Mouse (Mus musculus) hindbrain, embryonic 11.5 days (tissue): ENCODE results near the gene Ubr1. TPM values are rescaled to one million over a fixed set of nuclear protein-coding genes. Genes with fewer than 3 reads are reported as not detected.
"Not testable (repeated sequence)": the region's sequence is repeated elsewhere in the genome, so short reads cannot be mapped to it uniquely, and the experiment has no call there.

ENCODE experiments used
- ATAC-seq: fragments of 200-750 bp; cut with Nextera tagmentation; 2 replicates; pipeline ENCODE4 v1.8.0; 2017; ENCODE audit warnings: mild to moderate bottlenecking, moderate TSS enrichment, moderate library complexity; ENCODE audit not compliant: low FRiP score
- DNase-seq: peaks from one replicate; pipeline ENCODE4 v3.0.0-alpha.2; 2015; ENCODE audit warnings: low spot score
- H3K27ac ChIP-seq: fragments of 300-500 bp; sonication (generic); 2 replicates; pipeline ENCODE4 v1.5.1; 2014; ENCODE audit warnings: mild to moderate bottlenecking, low read depth, low read length
- H3K27me3 ChIP-seq: fragments of 300-500 bp; sonication (generic); 2 replicates; pipeline ENCODE4 v1.6.1; 2014; ENCODE audit warnings: mild to moderate bottlenecking, low read length, moderate library complexity, mixed read lengths; ENCODE audit not compliant: control insufficient read depth, insufficient read depth
- H3K36me3 ChIP-seq: fragments of 300-500 bp; sonication (generic); 2 replicates; pipeline ENCODE4 v1.6.1; 2014; ENCODE audit warnings: mild to moderate bottlenecking, low read length, moderate library complexity, mixed read lengths; ENCODE audit not compliant: control insufficient read depth, insufficient read depth
- H3K4me1 ChIP-seq: fragments of 300-500 bp; sonication (generic); replicated peaks from 2 replicates; pipeline ENCODE4 v1.6.1; 2014; ENCODE audit warnings: low read length, mixed read lengths; ENCODE audit not compliant: control insufficient read depth, insufficient read depth
- H3K4me2 ChIP-seq: fragments of 300-500 bp; sonication (generic); replicated peaks from 2 replicates; pipeline ENCODE4 v1.6.1; 2014; ENCODE audit warnings: mild to moderate bottlenecking, low read depth, low read length
- H3K4me3 ChIP-seq: fragments of 300-500 bp; sonication (generic); 2 replicates; pipeline ENCODE4 v1.5.1; 2014; ENCODE audit warnings: low read depth, low read length
- H3K9ac ChIP-seq: fragments of 300-500 bp; sonication (generic); 2 replicates; pipeline ENCODE4 v1.6.1; 2014; ENCODE audit warnings: low read depth, low read length
- H3K9me3 ChIP-seq: fragments of 300-500 bp; sonication (generic); 2 replicates; pipeline ENCODE4 v1.6.1; 2016; ENCODE audit warnings: low read length; ENCODE audit not compliant: control insufficient read depth
- WGBS: fragments of 180-500 bp; shearing (Covaris S2); extraction: QIAGEN DNeasy Blood & Tissue Kit; methylation state at CpG from one replicate; pipeline ENCODE4 v1.1.7; 2014; 5-methylcytosine and 5-hydroxymethylcytosine counted together
- polyA plus RNA-seq: library from polyadenylated mRNA; unstranded; fragments of >200 nt; fragmentation: Nextera tagmentation; extraction: Ambion mirVana; gene quantifications from 2 replicates; pipeline ENCODE4 v1.2.1, GENCODE M21; 2014

Ubr1 gene
- polyA plus RNA-seq, 1 experiment from 2014 or later, result 29.8 TPM

DNA sequence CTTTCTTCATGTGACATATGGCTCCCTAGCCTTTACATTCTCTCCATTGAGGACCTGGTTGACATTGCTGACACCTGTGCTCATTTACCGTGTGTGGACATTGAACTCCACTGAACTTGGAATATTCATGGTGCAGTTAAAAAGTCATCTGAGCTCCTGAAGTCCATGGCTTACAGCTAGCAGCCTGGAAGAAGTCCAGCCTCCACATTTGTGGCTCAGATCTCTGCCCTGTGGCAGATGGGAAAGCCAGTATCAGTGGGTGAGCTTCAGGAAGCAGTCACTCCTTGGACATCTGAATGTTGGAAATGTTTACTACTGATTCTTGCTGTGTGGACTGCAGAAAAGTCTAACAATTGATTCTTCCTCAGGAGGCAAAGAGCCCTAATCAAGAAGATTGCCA is 36.5 kb upstream of the Ubr1 start:
- Histone ChIP-seq H3K9ac (no peak overlapping the region), H3K36me3 (no peaks in the 10 kb centered on the region), H3K4me1 (no peaks in the 10 kb centered on the region; the same call in 1 of the 2 replicates), H3K9me3 (no peaks in the 10 kb centered on the region), H3K4me2 (no peak overlapping the region), H3K27me3 (no peaks in the 10 kb centered on the region), H3K27ac (no peak overlapping the region), H3K4me3 (no peak overlapping the region)
- WGBS, result 94% methylated on average over 1 of the region's 1 CpGs
- ATAC-seq, result no peak
- no peak for DNase-seq

GRCm38 (mm10) chr2:121004018-121004811 is 33.7 kb upstream of the Ubr1 start:
- H3K9me3 ChIP-seq, result no peaks in the 10 kb centered on the region
- no peak overlapping the region for H3K4me2 ChIP-seq
- H3K36me3 ChIP-seq, result no peaks in the 10 kb centered on the region
- WGBS, result 82% methylated on average over 7 of the region's 7 CpGs
- no peaks in the 10 kb centered on the region; the same call in 1 of the 2 replicates for H3K4me1 ChIP-seq
- H3K4me3 ChIP-seq, result no peak overlapping the region
- no peaks in the 10 kb centered on the region for H3K27me3 ChIP-seq
- DNase-seq (no peak), ATAC-seq (no peak)
- no peak overlapping the region for H3K9ac ChIP-seq
- no peak overlapping the region for H3K27ac ChIP-seq

DNA sequence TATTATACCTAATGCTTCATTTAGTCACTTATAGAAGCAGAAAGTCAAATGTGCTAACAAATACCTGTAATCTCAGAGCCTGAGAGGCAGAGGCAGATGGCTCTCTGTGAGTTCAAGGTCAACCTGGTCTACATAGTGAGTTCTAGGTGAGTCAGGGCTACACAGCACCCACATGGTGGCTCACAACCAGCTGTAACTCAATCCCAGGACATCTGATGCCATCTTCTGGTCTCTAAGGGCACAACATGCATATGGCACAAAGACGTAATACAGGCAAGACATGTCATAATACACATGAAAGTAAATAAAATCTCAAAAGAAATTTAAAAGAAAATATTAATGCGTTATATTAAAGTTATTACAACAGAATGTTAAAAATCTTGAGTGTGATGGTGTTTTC is 33.1 kb upstream of the Ubr1 start:
- Histone ChIP-seq H3K4me1 (no peaks in the 10 kb centered on the region), H3K27me3 (no peaks in the 10 kb centered on the region), H3K9me3 (no peaks in the 10 kb centered on the region), H3K36me3 (no peaks in the 10 kb centered on the region), H3K4me2 (no peak overlapping the region), H3K27ac (no peak overlapping the region), H3K4me3 (no peak overlapping the region), H3K9ac (no peak overlapping the region)
- 74% methylated on average over 2 of the region's 2 CpGs for WGBS
- ATAC-seq (no peak), DNase-seq (no peak)

DNA sequence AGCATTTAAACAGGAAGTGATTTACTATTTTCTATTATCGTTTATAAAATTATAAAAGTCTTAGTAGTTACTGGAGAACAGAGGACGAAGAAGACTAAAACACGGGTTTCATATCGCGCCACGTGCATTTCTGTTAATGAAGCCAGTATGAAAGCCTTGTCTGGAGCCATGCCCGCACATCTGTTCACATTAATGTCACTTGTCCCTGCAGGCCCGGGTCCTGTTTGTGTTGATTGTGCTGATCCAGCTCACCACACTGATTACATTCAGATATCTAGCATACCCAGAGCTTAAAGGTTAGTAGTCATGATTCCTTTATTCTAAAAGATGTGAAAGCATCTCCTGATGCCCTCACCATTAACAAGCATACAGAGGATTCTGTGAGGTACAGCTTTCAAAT is 28.3 kb upstream of the Ubr1 start:
- Histone ChIP-seq H3K4me3 (no peak overlapping the region), H3K27ac (no peak overlapping the region), H3K27me3 (no peaks in the 10 kb centered on the region), H3K36me3 (no peaks in the 10 kb centered on the region), H3K9me3 (no peaks in the 10 kb centered on the region), H3K4me1 (no peaks in the 10 kb centered on the region), H3K4me2 (no peak overlapping the region), H3K9ac (no peak overlapping the region)
- 88% methylated on average over 8 of the region's 8 CpGs for WGBS
- DNase-seq (no peak), ATAC-seq (no peak)

GRCm38 (mm10) chr2:120996607-120997006 is 26.1 kb upstream of the Ubr1 start:
- WGBS, result 79% methylated on average over 1 of the region's 1 CpGs
- not testable (repeated sequence) for H3K27me3 ChIP-seq, H3K27ac ChIP-seq, H3K9me3 ChIP-seq, ATAC-seq, H3K4me1 ChIP-seq, H3K36me3 ChIP-seq, DNase-seq, H3K4me2 ChIP-seq, H3K9ac ChIP-seq, H3K4me3 ChIP-seq

- Histone ChIP-seq H3K9me3 (no peaks in the 10 kb centered on the region), H3K4me2 (no peak overlapping the region), H3K36me3 (no peaks in the 10 kb centered on the region), H3K4me3 (no peak overlapping the region), H3K4me1 (no peaks in the 10 kb centered on the region), H3K27me3 (no peaks in the 10 kb centered on the region), H3K9ac (no peak overlapping the region), H3K27ac (no peak overlapping the region)
- 77% methylated on average over 4 of the region's 4 CpGs for WGBS
- ATAC-seq, result no peak
- no peak for DNase-seq
Measured at GRCm38 (mm10) chr2:120991196-120991595, 20.7 kb upstream of the Ubr1 start.

DNA sequence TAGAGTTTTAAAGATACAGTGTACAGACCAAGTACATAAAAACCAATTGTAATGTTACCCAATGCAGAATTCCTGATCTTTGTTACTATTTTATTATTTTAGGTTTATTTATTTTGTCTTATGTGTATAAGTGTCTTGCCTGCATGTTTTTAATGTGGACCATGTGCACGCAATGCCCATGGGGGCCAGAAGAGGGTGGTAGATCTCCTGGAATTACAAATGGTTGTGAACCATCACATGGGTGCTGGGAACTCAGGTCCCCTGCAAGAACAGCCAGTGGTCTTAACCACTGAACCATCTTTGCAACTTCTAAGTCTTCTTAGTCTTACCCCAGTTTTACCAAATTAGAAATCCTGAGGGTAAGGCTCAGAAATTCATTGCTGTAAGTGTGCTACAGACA is 14.7 kb upstream of the Ubr1 start:
- DNase-seq (no peak), ATAC-seq (no peak)
- H3K36me3 ChIP-seq, result no peaks in the 10 kb centered on the region
- no peaks in the 10 kb centered on the region for H3K27me3 ChIP-seq
- no peaks in the 10 kb centered on the region for H3K9me3 ChIP-seq
- H3K4me2 ChIP-seq, result no peak overlapping the region
- no peaks in the 10 kb centered on the region for H3K4me1 ChIP-seq
- 97% methylated on average over 1 of the region's 1 CpGs for WGBS
- H3K4me3 ChIP-seq, result no peak overlapping the region
- no peak overlapping the region for H3K27ac ChIP-seq
- H3K9ac ChIP-seq, result no peak overlapping the region

DNA sequence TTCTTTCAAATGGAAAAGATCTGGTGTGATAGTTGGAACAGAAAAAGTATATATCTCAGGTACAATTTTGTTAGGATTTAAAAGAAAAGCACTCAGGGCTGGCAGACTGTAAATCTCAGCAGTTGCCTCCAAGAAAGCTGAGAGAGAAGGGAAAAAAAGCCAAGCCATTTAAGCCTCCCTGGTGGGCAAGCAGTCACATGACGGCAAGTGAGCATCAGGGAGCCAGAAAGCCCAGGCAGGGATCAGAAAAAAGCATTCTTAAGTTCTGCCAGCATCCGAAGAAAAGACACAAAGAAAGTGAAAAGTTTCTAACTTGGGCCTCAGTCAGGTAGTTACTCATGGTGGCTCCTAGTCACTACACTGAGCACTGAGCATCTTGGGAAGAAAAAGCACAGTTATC is 13.1 kb upstream of the Ubr1 start:
- no peaks in the 10 kb centered on the region for H3K36me3 ChIP-seq
- no peak overlapping the region for H3K9ac ChIP-seq
- no peak overlapping the region for H3K4me2 ChIP-seq
- no peaks in the 10 kb centered on the region for H3K9me3 ChIP-seq
- H3K27me3 ChIP-seq, result no peaks in the 10 kb centered on the region
- 9% methylated on average over 2 of the region's 2 CpGs for WGBS
- DNase-seq (no peak), ATAC-seq (no peak)
- H3K4me1 ChIP-seq, result no peaks in the 10 kb centered on the region
- no peak overlapping the region for H3K27ac ChIP-seq
- no peak overlapping the region for H3K4me3 ChIP-seq

DNA sequence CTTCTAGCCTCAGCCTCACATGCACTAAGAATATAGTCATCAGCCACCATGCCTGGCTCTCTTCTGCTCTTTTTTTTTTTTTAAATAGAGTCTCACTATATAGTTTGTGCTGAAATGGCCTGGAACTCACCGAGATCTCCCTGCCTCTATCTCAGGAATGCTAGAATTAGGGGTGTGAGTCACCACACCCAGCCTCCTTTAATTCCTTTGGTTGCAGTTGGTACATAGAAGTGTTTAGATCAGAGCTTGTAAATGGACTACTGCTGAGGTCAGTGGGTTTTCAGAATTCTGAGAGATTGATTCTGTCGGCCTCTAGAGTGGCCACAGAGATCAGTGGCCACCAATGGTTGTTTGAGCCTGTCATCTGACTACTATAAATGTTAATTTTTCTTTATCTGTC is 10.3 kb upstream of the Ubr1 start:
- DNase-seq (no peak), ATAC-seq (no peak)
- H3K9me3 ChIP-seq, result no peaks in the 10 kb centered on the region
- no peaks in the 10 kb centered on the region for H3K27me3 ChIP-seq
- H3K9ac ChIP-seq, result no peak overlapping the region
- no peak overlapping the region for H3K4me3 ChIP-seq
- 62% methylated on average over 2 of the region's 2 CpGs for WGBS
- no peak overlapping the region for H3K27ac ChIP-seq
- no peaks in the 10 kb centered on the region for H3K36me3 ChIP-seq
- H3K4me2 ChIP-seq, result no peak overlapping the region
- no peaks in the 10 kb centered on the region for H3K4me1 ChIP-seq
